Mouse (Mus musculus): ENCODE measurements around the gene Sptlc2. TPM values are rescaled to one million over a fixed set of nuclear protein-coding genes. Genes with fewer than 3 reads are reported as not detected.

Sptlc2 gene
- 60.6 and 67.6 TPM in 2 replicates for polyA plus RNA-seq (2015; fragmentation: Nextera tagmentation; extraction: Ambion mirVana)

DNA sequence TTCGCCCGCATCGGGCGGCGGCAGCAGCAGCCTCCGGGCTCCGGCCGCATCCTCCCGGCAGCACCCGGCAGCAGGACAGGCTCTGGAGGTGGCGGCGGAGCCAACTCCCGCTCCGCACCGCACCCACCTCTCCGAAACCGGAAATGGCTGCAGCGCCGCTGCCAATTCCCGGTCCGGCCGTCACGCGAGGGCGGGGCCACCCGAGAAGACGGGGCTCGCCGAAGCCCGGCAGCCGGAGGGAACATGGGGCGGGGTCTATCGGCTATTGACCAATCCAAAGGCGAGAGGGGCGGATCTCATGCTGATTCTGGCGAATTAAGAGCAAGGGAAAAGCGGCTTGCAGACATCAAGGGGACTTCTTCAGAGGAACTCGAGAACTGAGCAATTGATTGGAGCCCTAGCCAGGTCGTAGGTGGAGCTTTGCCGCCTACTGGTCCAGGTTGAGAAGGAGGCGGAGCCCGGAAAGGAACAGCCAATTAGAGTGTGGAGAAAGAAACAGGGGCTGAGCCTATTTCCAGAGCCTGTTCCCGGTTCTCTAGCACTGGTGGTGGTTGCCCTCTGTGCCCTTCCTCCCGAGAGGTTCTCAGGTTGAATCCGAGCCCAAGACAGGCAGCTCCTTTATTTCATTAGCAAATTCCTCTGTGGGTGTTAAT, at the start of gene Sptlc2:
Gene Sptlc2 (minus strand): TSS at position 234 of the 653 bp plus-strand sequence.
- Histone ChIP-seq H3K27me3 (replicated peaks; ENCODE audit: control insufficient read depth, insufficient read depth, low read length) (no peaks in the 10 kb centered on the region), H3K36me3 (ENCODE audit: control insufficient read depth, insufficient read depth) (no peaks in the 10 kb centered on the region), H3K9me3 (ENCODE audit: control insufficient read depth, low read length) (no peaks in the 10 kb centered on the region), H3K9ac (replicated peaks; ENCODE audit: low read depth, low read length) (peak within 1 kb of the TSS; percentile 92), H3K4me2 (ENCODE audit: low read length) (peak within 1 kb of the TSS; percentile 95), H3K27ac (ENCODE audit: low read length) (peak within 1 kb of the TSS; percentile 81), H3K4me1 (replicated peaks; ENCODE audit: control insufficient read depth, insufficient read depth, low read length) (peaks cover 16% of the 10 kb centered on the region), H3K4me3 (replicated peaks; ENCODE audit: low read length) (peak within 1 kb of the TSS; percentile 98)
- peak; percentile 99 for ATAC-seq
- under 1% methylated on average over 45 of the region's 45 CpGs for WGBS

DNA sequence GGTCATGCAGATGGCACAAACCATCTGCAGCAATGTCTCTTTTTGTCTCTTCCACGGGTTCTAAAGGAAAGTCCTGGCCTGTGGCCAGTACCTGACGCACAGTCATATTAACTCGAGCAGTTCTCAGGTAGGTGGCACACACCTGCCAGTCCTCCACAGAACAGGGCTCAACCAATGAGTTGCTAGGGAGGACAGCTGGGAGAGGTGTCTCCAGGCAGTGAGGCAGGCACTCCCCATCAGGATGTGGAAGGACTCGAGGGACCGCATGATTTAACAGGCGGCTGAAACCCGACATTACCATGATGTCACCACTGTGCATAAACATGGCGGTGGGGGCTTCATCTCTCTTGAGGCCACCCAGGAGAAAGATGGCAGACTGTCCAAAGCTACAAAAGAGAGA, 40.7 kb upstream of the Sptlc2 start:
- H3K4me1 ChIP-seq (replicated peaks; ENCODE audit: control insufficient read depth, insufficient read depth, low read length), result no peaks in the 10 kb centered on the region
- no peak overlapping the region for H3K27ac ChIP-seq (ENCODE audit: low read length)
- no peak overlapping the region for H3K4me2 ChIP-seq (ENCODE audit: low read length)
- no peak overlapping the region for H3K9ac ChIP-seq (replicated peaks; ENCODE audit: low read depth, low read length)
- WGBS, result 80% methylated on average over 8 of the region's 8 CpGs
- ATAC-seq, result no peak
- no peaks in the 10 kb centered on the region for H3K9me3 ChIP-seq (ENCODE audit: control insufficient read depth, low read length)
- peaks cover 53% of the 10 kb centered on the region for H3K36me3 ChIP-seq (ENCODE audit: control insufficient read depth, insufficient read depth)
- no peaks in the 10 kb centered on the region for H3K27me3 ChIP-seq (replicated peaks; ENCODE audit: control insufficient read depth, insufficient read depth, low read length)
- H3K4me3 ChIP-seq (replicated peaks; ENCODE audit: low read length), result no peak overlapping the region

DNA sequence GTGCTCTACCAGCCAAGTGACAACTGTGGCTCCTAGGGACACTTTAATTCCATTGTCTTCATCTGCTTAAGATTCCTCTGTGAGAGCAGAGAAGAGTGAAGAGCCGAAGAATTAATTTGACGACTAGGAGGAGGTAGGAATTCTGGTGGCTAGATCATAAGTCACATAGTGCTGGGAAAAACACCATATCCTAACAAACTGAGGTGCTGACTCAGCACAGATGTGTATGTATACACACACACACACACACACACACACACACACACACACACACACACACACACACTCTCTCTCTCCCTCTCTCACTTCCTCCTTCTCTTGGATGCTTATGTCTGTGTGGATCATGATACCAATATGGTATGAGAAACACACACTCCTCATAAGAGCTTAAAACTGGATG, 40.1 kb upstream of the Sptlc2 start:
- H3K4me3 ChIP-seq (replicated peaks; ENCODE audit: low read length), result no peak overlapping the region
- H3K27ac ChIP-seq (ENCODE audit: low read length), result no peak overlapping the region
- no peaks in the 10 kb centered on the region for H3K9me3 ChIP-seq (ENCODE audit: control insufficient read depth, low read length)
- no peaks in the 10 kb centered on the region for H3K27me3 ChIP-seq (replicated peaks; ENCODE audit: control insufficient read depth, insufficient read depth, low read length)
- WGBS, result 83% methylated on average over 2 of the region's 2 CpGs
- peaks cover 48% of the 10 kb centered on the region for H3K36me3 ChIP-seq (ENCODE audit: control insufficient read depth, insufficient read depth)
- ATAC-seq, result no peak
- H3K4me1 ChIP-seq (replicated peaks; ENCODE audit: control insufficient read depth, insufficient read depth, low read length), result no peaks in the 10 kb centered on the region
- no peak overlapping the region for H3K4me2 ChIP-seq (ENCODE audit: low read length)
- no peak overlapping the region for H3K9ac ChIP-seq (replicated peaks; ENCODE audit: low read depth, low read length)

DNA sequence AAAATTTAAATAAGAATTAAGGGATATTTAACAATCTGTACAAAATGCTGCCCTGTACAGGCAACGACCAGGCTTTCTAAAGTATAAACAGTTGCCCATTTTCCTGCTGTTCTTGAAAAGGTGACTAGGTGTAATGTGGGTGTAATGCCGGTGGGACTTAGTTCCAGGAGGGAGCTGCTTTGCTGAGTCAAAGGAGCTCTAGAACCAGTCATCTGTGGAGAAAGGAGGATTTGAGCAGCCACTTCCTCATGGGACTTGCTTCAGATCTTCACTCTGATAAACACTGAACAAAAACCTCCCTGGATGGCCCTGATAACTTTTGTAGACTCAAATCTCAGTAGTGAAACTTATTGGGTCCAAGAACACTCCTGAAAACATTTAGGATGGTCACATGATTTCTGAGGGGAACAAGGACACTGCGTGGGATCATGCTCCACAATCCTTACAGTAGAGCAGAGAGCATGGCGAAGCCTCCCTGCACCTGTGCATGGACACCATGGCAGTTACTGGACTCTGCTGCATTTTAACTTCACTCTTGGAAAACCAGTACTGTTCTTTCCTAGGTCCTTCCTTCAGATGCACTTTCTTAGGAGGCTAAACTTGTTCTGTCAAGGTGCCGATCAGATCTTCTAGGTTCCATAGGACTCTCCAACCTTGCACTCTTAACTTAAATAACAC, 38.3 kb upstream of the Sptlc2 start:
- no peaks in the 10 kb centered on the region for H3K27me3 ChIP-seq (replicated peaks; ENCODE audit: control insufficient read depth, insufficient read depth, low read length)
- peaks cover 36% of the 10 kb centered on the region for H3K36me3 ChIP-seq (ENCODE audit: control insufficient read depth, insufficient read depth)
- no peak overlapping the region for H3K4me3 ChIP-seq (replicated peaks; ENCODE audit: low read length)
- ATAC-seq, result no peak
- H3K4me1 ChIP-seq (replicated peaks; ENCODE audit: control insufficient read depth, insufficient read depth, low read length), result no peaks in the 10 kb centered on the region
- no peak overlapping the region for H3K27ac ChIP-seq (ENCODE audit: low read length)
- H3K4me2 ChIP-seq (ENCODE audit: low read length), result no peak overlapping the region
- no peak overlapping the region for H3K9ac ChIP-seq (replicated peaks; ENCODE audit: low read depth, low read length)
- WGBS, result 87% methylated on average over 5 of the region's 5 CpGs
- H3K9me3 ChIP-seq (ENCODE audit: control insufficient read depth, low read length), result no peaks in the 10 kb centered on the region

DNA sequence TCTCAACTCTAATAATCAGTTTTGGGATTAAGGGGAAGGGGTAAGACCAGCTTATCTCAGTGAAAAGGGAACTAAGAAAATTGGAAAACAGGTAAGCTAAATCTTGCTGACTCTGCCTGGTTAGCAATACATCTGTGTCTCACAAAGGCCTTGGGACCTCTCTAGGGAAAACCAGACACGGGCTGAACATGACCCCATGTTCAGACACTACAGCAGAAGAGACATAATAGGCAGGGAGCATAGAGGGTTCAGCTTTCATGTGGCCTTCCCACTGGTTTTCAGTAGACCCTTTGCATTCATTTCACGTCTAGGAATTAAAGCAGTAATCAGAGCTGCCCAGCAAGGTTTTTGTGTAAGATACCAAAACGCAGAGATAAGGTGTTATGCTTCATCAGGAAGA, 36.4 kb upstream of the Sptlc2 start:
- Histone ChIP-seq H3K4me2 (ENCODE audit: low read length) (no peak overlapping the region), H3K27ac (ENCODE audit: low read length) (no peak overlapping the region), H3K36me3 (ENCODE audit: control insufficient read depth, insufficient read depth) (peaks cover 20% of the 10 kb centered on the region), H3K4me3 (replicated peaks; ENCODE audit: low read length) (no peak overlapping the region), H3K9me3 (ENCODE audit: control insufficient read depth, low read length) (no peaks in the 10 kb centered on the region), H3K4me1 (replicated peaks; ENCODE audit: control insufficient read depth, insufficient read depth, low read length) (peaks cover under 1% of the 10 kb centered on the region; the same call in 1 of the 2 replicates), H3K27me3 (replicated peaks; ENCODE audit: control insufficient read depth, insufficient read depth, low read length) (no peaks in the 10 kb centered on the region), H3K9ac (replicated peaks; ENCODE audit: low read depth, low read length) (no peak overlapping the region)
- ATAC-seq, result no peak
- 27% methylated on average over 3 of the region's 3 CpGs for WGBS

DNA sequence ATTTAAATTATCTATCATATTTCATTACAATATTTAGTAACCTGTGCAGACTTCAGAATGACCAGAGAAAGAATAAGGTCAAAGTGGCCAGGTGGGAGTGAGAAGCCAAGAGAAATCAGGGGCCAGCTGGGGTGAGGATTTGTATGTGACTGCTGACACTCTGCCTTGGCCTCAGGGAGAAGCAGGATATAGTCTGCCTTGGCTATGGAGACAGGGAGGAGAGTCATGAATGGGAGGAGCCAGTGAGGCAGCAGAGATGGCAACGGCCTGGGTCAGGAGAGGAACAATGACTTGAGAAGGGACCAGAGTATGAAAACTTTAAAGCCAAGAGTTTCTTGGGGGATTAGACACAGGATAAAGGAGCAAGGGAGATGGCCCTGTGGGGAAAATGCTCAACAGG, 35.5 kb upstream of the Sptlc2 start:
- 32% methylated on average over 1 of the region's 1 CpGs for WGBS
- H3K9ac ChIP-seq (replicated peaks; ENCODE audit: low read depth, low read length), result no peak overlapping the region
- no peaks in the 10 kb centered on the region for H3K9me3 ChIP-seq (ENCODE audit: control insufficient read depth, low read length)
- H3K4me2 ChIP-seq (ENCODE audit: low read length), result no peak overlapping the region
- no peak overlapping the region for H3K4me3 ChIP-seq (replicated peaks; ENCODE audit: low read length)
- peaks cover 12% of the 10 kb centered on the region for H3K36me3 ChIP-seq (ENCODE audit: control insufficient read depth, insufficient read depth)
- H3K27ac ChIP-seq (ENCODE audit: low read length), result no peak overlapping the region
- peaks cover 9% of the 10 kb centered on the region for H3K4me1 ChIP-seq (replicated peaks; ENCODE audit: control insufficient read depth, insufficient read depth, low read length)
- ATAC-seq, result no peak
- no peaks in the 10 kb centered on the region for H3K27me3 ChIP-seq (replicated peaks; ENCODE audit: control insufficient read depth, insufficient read depth, low read length)

DNA sequence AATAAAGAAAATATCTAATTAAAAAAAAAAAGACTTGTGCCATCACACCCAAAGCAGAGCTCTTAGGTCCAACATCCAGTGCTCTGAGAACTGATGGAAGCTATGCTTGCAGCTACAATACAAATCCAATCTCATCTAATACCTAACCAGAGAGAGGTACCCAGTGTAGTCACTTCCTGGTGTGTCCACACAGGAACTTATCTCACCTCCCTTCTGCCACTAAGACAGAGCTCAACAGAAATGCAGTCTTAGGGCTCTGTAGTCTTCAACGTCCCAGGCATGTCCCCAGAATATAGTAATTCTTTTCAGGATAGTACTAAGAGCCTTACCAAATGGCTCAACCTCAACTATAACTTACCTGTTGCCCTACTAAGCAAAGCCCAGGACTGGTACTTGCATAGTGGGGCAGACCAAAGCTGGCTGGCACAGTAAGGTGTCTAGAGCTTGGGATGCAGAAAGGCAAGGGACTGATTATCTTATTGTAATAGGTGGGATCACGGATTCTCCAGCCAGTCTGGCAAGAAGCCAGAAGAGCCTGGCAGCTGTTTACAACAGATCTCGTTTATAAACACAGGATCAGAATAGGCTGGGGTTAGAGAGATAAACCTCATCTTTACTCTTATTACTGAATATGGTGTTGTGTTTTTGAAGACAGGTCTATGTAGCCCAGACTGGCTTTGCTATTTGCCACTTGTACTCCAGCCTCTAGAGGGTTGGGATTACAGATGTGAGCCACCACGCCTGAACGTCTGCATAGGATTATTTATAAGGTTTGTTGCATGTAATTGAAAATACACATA, 33.8 kb upstream of the Sptlc2 start:
- Histone ChIP-seq H3K27me3 (replicated peaks; ENCODE audit: control insufficient read depth, insufficient read depth, low read length) (no peaks in the 10 kb centered on the region), H3K9ac (replicated peaks; ENCODE audit: low read depth, low read length) (no peak overlapping the region), H3K36me3 (ENCODE audit: control insufficient read depth, insufficient read depth) (0 out of 2 replicates have a peak, but pooled peaks cover under 1% of the 10 kb centered on the region), H3K27ac (ENCODE audit: low read length) (no peak overlapping the region), H3K9me3 (ENCODE audit: control insufficient read depth, low read length) (no peaks in the 10 kb centered on the region), H3K4me3 (replicated peaks; ENCODE audit: low read length) (no peak overlapping the region), H3K4me1 (replicated peaks; ENCODE audit: control insufficient read depth, insufficient read depth, low read length) (peaks cover 9% of the 10 kb centered on the region), H3K4me2 (ENCODE audit: low read length) (no peak overlapping the region)
- 57% methylated on average over 5 of the region's 5 CpGs for WGBS
- no peak for ATAC-seq

DNA sequence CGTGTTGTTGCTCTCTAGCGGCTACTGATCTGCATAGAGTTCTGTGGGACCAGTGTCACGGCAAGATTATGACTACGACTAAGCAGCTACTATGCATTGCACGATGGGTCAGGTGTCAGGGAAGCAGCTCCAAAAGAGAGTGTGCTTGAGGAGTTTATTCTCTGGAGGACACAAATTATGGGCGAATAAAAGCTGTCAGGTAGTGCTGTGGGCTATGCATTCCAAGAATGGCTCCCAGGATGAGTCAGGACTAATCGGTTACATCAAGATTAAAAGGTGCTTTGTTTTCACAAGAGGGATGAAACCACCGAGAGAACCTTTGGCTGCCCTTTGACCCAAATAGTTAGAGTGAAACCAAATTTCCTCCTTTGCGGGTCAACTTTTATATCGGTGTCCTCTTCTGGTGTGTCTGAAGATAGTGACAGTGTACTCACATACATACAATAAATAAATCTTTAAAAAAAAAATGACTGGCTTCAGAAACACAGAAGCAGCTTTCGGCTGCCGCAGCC, 31.9 kb upstream of the Sptlc2 start:
- no peak overlapping the region for H3K4me2 ChIP-seq (ENCODE audit: low read length)
- 78% methylated on average over 12 of the region's 12 CpGs for WGBS
- H3K4me1 ChIP-seq (replicated peaks; ENCODE audit: control insufficient read depth, insufficient read depth, low read length), result peaks cover 9% of the 10 kb centered on the region
- no peak overlapping the region for H3K4me3 ChIP-seq (replicated peaks; ENCODE audit: low read length)
- H3K27me3 ChIP-seq (replicated peaks; ENCODE audit: control insufficient read depth, insufficient read depth, low read length), result no peaks in the 10 kb centered on the region
- no peak overlapping the region for H3K27ac ChIP-seq (ENCODE audit: low read length)
- no peaks in the 10 kb centered on the region for H3K9me3 ChIP-seq (ENCODE audit: control insufficient read depth, low read length)
- H3K9ac ChIP-seq (replicated peaks; ENCODE audit: low read depth, low read length), result no peak overlapping the region
- no peak for ATAC-seq
- H3K36me3 ChIP-seq (ENCODE audit: control insufficient read depth, insufficient read depth), result no peaks in the 10 kb centered on the region

DNA sequence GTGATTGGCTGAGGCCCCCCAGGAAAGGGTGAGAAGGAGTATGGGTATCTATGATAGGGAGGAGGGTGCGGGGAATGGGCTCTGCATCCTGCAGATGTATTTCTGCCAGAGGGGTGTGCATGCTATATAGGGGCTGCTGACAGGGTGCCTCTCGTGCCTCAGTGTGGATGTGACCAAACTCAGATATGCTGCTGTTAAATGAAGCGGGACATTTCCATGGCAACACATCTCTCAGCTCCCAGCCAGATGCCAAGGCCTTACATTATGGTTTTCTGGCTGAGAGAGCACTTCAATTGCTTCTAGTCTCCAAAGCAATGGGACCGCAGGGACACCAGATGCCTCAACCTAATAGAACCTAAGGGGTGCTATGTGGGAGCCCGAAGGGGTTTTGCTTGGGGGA, 30.8 kb upstream of the Sptlc2 start:
- Histone ChIP-seq H3K27ac (ENCODE audit: low read length) (peak overlapping the region; percentile 58), H3K27me3 (replicated peaks; ENCODE audit: control insufficient read depth, insufficient read depth, low read length) (no peaks in the 10 kb centered on the region), H3K9ac (replicated peaks; ENCODE audit: low read depth, low read length) (no peak overlapping the region), H3K4me1 (replicated peaks; ENCODE audit: control insufficient read depth, insufficient read depth, low read length) (peaks cover 9% of the 10 kb centered on the region), H3K9me3 (ENCODE audit: control insufficient read depth, low read length) (no peaks in the 10 kb centered on the region), H3K36me3 (ENCODE audit: control insufficient read depth, insufficient read depth) (no peaks in the 10 kb centered on the region), H3K4me2 (ENCODE audit: low read length) (no peak overlapping the region), H3K4me3 (replicated peaks; ENCODE audit: low read length) (no peak overlapping the region)
- 24% methylated on average over 5 of the region's 5 CpGs for WGBS
- peak; percentile 79 for ATAC-seq

Measured in forebrain, embryonic 16.5 days (tissue).